Mouse (Mus musculus): Measurements from ENCODE around the gene Gnptab. TPM values are rescaled to one million over a fixed set of nuclear protein-coding genes. Genes with fewer than 3 reads are reported as not detected.

The Gnptab gene
- polyA plus RNA-seq, 1 experiment: 41.1 TPM

- Histone ChIP-seq H3K4me1 (ENCODE audit: control insufficient read depth, insufficient read depth, low read length) (peaks cover 2% of the 10 kb centered on the region; the same call in 1 of the 2 replicates), H3K4me3 (ENCODE audit: insufficient read depth, low read length) (no peak overlapping the region), H3K27ac (ENCODE audit: insufficient read depth, low read length) (no peak overlapping the region)
- TF ChIP-seq CTCF (IDR thresholded peaks at IDR 0.05; ENCODE audit: extremely low read depth, insufficient read depth, low read length) (no peak), POLR2A (IDR thresholded peaks at IDR 0.05; ENCODE audit: extremely low read depth, insufficient read depth, low read length) (no peak)
Measured at GRCm38 (mm10) chr10:88374984-88375383, 3.9 kb upstream of the Gnptab start.

DNA sequence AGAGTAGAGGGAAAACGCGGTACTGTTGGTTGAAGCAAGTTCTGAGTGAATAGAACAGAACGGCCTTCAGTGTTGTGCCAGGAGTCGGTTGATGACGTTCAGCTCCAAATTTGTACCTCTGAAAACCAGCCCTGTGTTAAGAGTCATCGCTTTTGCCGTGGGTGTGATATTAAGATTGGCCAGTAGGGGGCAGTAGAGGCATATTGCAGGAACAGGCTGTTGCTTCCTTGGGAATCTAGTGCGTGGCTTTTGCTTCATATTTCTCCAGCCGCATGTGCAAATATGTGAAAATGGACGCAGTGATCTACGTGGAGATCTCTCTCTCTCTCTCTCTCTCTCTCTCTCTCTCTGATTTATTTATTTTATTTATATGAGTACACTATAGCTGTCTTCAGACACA lies 2.2 kb upstream of the Gnptab start:
- H3K4me1 ChIP-seq (ENCODE audit: control insufficient read depth, insufficient read depth, low read length): peaks cover 7% of the 10 kb centered on the region
- H3K4me3 ChIP-seq (ENCODE audit: insufficient read depth, low read length): no peak overlapping the region
- no peak overlapping the region for H3K27ac ChIP-seq (ENCODE audit: insufficient read depth, low read length)
- TF ChIP-seq POLR2A (IDR thresholded peaks at IDR 0.05; ENCODE audit: extremely low read depth, insufficient read depth, low read length) (no peak), CTCF (IDR thresholded peaks at IDR 0.05; ENCODE audit: extremely low read depth, insufficient read depth, low read length) (peak; percentile 95)

GRCm38 (mm10) chr10:88377666-88378065 lies 1.3 kb upstream of the Gnptab start:
- Histone ChIP-seq H3K27ac (ENCODE audit: insufficient read depth, low read length) (no peak overlapping the region), H3K4me1 (ENCODE audit: control insufficient read depth, insufficient read depth, low read length) (peaks cover 7% of the 10 kb centered on the region), H3K4me3 (ENCODE audit: insufficient read depth, low read length) (no peak overlapping the region)
- TF ChIP-seq CTCF (IDR thresholded peaks at IDR 0.05; ENCODE audit: extremely low read depth, insufficient read depth, low read length): no peak
- no peak for TF ChIP-seq POLR2A (IDR thresholded peaks at IDR 0.05; ENCODE audit: extremely low read depth, insufficient read depth, low read length)

DNA sequence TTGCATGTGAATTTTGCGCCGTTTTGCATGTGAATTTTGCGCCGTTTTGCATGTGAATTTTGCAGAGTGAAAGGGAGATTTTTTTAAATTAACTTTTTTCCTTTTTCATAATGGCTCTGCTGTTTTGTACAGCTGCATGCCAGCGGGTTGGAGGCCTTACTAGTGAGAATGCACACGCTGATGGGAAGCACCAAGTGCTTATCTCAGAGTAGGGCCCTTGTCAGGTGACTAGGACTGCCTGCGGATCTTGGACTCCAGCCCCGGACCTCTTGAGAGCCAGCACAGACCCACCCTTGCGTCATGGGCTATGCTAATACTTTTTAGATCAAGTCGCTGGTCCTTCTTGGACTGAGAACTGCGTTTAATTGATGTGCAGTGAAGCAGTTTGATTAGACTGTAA lies 1.1 kb downstream of the Gnptab start:
- peak overlapping the region; percentile 60; the same call in 1 of the 2 replicates for H3K27ac ChIP-seq (ENCODE audit: insufficient read depth, low read length)
- TF ChIP-seq CTCF (IDR thresholded peaks at IDR 0.05; ENCODE audit: extremely low read depth, insufficient read depth, low read length) (no peak), POLR2A (IDR thresholded peaks at IDR 0.05; ENCODE audit: extremely low read depth, insufficient read depth, low read length) (no peak)

GRCm38 (mm10) chr10:88380430-88381060 lies 1.6 kb downstream of the Gnptab start:
- Histone ChIP-seq H3K4me3 (ENCODE audit: insufficient read depth, low read length) (peak overlapping the region; percentile 95), H3K4me1 (ENCODE audit: control insufficient read depth, insufficient read depth, low read length) (peaks cover 7% of the 10 kb centered on the region), H3K27ac (ENCODE audit: insufficient read depth, low read length) (0 out of 2 replicates have a peak overlapping the region, but pooled peaks have one; percentile 39)
- TF ChIP-seq POLR2A (IDR thresholded peaks at IDR 0.05; ENCODE audit: extremely low read depth, insufficient read depth, low read length): no peak
- TF ChIP-seq CTCF (IDR thresholded peaks at IDR 0.05; ENCODE audit: extremely low read depth, insufficient read depth, low read length): no peak

More for the DNA sequence above, 1.1 kb downstream of the Gnptab start:
- peak overlapping the region; percentile 95 for H3K4me3 ChIP-seq (ENCODE audit: insufficient read depth, low read length)
- H3K4me1 ChIP-seq (ENCODE audit: control insufficient read depth, insufficient read depth, low read length): peaks cover 7% of the 10 kb centered on the region

DNA sequence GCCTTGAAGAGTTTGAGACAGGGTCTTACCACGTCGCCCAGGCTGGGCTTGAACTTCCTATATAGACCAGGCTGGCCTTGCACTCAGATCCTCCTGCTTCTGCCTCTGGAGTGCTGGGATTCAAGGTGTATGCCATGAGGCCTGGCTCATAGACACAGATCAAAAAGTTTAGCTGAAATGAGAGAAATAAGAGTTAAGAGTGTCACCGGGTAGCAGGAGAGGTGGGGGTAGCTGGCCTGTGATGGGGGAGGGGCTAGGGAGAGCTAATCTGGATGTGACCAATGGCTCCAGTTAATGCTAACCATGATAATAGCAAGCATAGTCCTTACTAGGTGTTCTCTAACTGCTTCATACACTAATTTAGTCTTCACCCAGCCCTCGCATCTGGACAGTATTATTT lies 2.4 kb downstream of the Gnptab start:
- no peak overlapping the region; the same call in 1 of the 2 replicates for H3K4me3 ChIP-seq (ENCODE audit: insufficient read depth, low read length)
- peaks cover 7% of the 10 kb centered on the region for H3K4me1 ChIP-seq (ENCODE audit: control insufficient read depth, insufficient read depth, low read length)
- H3K27ac ChIP-seq (ENCODE audit: insufficient read depth, low read length): peak overlapping the region; percentile 39; the same call in 1 of the 2 replicates
- TF ChIP-seq CTCF (IDR thresholded peaks at IDR 0.05; ENCODE audit: extremely low read depth, insufficient read depth, low read length): no peak
- no peak for TF ChIP-seq POLR2A (IDR thresholded peaks at IDR 0.05; ENCODE audit: extremely low read depth, insufficient read depth, low read length)

- peaks cover 7% of the 10 kb centered on the region for H3K4me1 ChIP-seq (ENCODE audit: control insufficient read depth, insufficient read depth, low read length)
- no peak for TF ChIP-seq POLR2A (IDR thresholded peaks at IDR 0.05; ENCODE audit: extremely low read depth, insufficient read depth, low read length)
- no peak for TF ChIP-seq CTCF (IDR thresholded peaks at IDR 0.05; ENCODE audit: extremely low read depth, insufficient read depth, low read length)
- H3K4me3 ChIP-seq (ENCODE audit: insufficient read depth, low read length): no peak overlapping the region
- no peak overlapping the region for H3K27ac ChIP-seq (ENCODE audit: insufficient read depth, low read length)
Measured at GRCm38 (mm10) chr10:88382009-88382408, 3.1 kb downstream of the Gnptab start.

GRCm38 (mm10) chr10:88383479-88383878 lies 4.5 kb downstream of the Gnptab start:
- Histone ChIP-seq H3K4me3 (ENCODE audit: insufficient read depth, low read length) (no peak overlapping the region), H3K27ac (ENCODE audit: insufficient read depth, low read length) (no peak overlapping the region), H3K4me1 (ENCODE audit: control insufficient read depth, insufficient read depth, low read length) (peaks cover 5% of the 10 kb centered on the region)
- TF ChIP-seq CTCF (IDR thresholded peaks at IDR 0.05; ENCODE audit: extremely low read depth, insufficient read depth, low read length): no peak
- no peak for TF ChIP-seq POLR2A (IDR thresholded peaks at IDR 0.05; ENCODE audit: extremely low read depth, insufficient read depth, low read length)

- no peak overlapping the region for H3K27ac ChIP-seq (ENCODE audit: insufficient read depth, low read length)
- no peak overlapping the region for H3K4me3 ChIP-seq (ENCODE audit: insufficient read depth, low read length)
- peaks cover 5% of the 10 kb centered on the region for H3K4me1 ChIP-seq (ENCODE audit: control insufficient read depth, insufficient read depth, low read length)
- TF ChIP-seq POLR2A (IDR thresholded peaks at IDR 0.05; ENCODE audit: extremely low read depth, insufficient read depth, low read length): no peak
Measured at GRCm38 (mm10) chr10:88384081-88384480, 5.1 kb downstream of the Gnptab start.

DNA sequence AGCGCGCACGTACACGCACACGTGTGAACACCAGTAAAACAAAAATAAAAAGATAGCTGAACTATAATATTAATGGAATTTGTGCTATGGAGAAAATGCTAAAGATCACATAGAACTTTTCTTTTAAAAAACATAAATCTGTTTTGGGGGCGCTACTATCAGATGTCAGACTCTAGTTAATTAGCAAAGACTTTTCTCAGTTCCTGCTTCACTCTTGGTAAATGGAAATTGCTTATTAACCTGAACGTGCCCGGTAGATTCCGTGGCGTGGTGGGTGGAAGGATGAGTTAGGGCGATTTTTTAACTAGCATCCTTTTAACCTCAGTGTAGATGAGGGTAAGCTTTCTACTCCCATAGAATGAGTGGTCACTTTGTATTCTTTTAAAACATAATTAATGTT lies 6.4 kb downstream of the Gnptab start:
- Histone ChIP-seq H3K4me3 (ENCODE audit: insufficient read depth, low read length) (no peak overlapping the region), H3K4me1 (ENCODE audit: control insufficient read depth, insufficient read depth, low read length) (peaks cover 5% of the 10 kb centered on the region), H3K27ac (ENCODE audit: insufficient read depth, low read length) (no peak overlapping the region)
- TF ChIP-seq CTCF (IDR thresholded peaks at IDR 0.05; ENCODE audit: extremely low read depth, insufficient read depth, low read length): no peak
- no peak for TF ChIP-seq POLR2A (IDR thresholded peaks at IDR 0.05; ENCODE audit: extremely low read depth, insufficient read depth, low read length)

All from cortical plate, adult 2 months (tissue).